Mouse (Mus musculus): ENCODE data around the gene Has1. TPM values are rescaled to one million over a fixed set of nuclear protein-coding genes. Genes with fewer than 3 reads are reported as not detected.

Has1 gene
- polyA plus RNA-seq (2012; rRNA removed), result 0.16 and 0.29 TPM in 2 replicates

- H3K4me3 ChIP-seq (ENCODE audit: low read depth, low read length), result no peak within 1 kb of the TSS
- H3K4me1 ChIP-seq (ENCODE audit: control insufficient read depth, insufficient read depth, insufficient read length, low read length), result no peaks in the 10 kb centered on the region
- no peak within 1 kb of the TSS for H3K27ac ChIP-seq (ENCODE audit: insufficient read depth, low read depth, low read length)
- H3K36me3 ChIP-seq (ENCODE audit: control insufficient read depth, insufficient read depth, low read length), result no peaks in the 10 kb centered on the region
- H3K27me3 ChIP-seq (ENCODE audit: control insufficient read depth, insufficient read depth, low read length), result no peaks in the 10 kb centered on the region
- TF ChIP-seq CTCF (IDR thresholded peaks at IDR 0.05; ENCODE audit: extremely low read depth, insufficient read length, insufficient replicate concordance, low read depth, low read length), result no peak
- TF ChIP-seq POLR2A (IDR thresholded peaks at IDR 0.05; ENCODE audit: low read depth, low read length), result no peak
- WGBS, result 41% methylated on average over 8 of the region's 8 CpGs
Measured at GRCm38 (mm10) chr17:17855064-17855838, at the start of gene Has1. Has1 (minus strand) TSS chr17:17855205.

- Histone ChIP-seq H3K27ac (ENCODE audit: insufficient read depth, low read depth, low read length) (no peak overlapping the region), H3K36me3 (ENCODE audit: control insufficient read depth, insufficient read depth, low read length) (no peaks in the 10 kb centered on the region), H3K4me3 (ENCODE audit: low read depth, low read length) (no peak overlapping the region), H3K4me1 (ENCODE audit: control insufficient read depth, insufficient read depth, insufficient read length, low read length) (no peaks in the 10 kb centered on the region), H3K27me3 (ENCODE audit: control insufficient read depth, insufficient read depth, low read length) (no peaks in the 10 kb centered on the region)
- TF ChIP-seq POLR2A (IDR thresholded peaks at IDR 0.05; ENCODE audit: low read depth, low read length) (no peak), CTCF (IDR thresholded peaks at IDR 0.05; ENCODE audit: extremely low read depth, insufficient read length, insufficient replicate concordance, low read depth, low read length) (no peak)
- 71% methylated on average over 1 of the region's 1 CpGs for WGBS
Measured at GRCm38 (mm10) chr17:17900768-17901167, 45.8 kb upstream of the Has1 start.

- Histone ChIP-seq H3K4me3 (ENCODE audit: low read depth, low read length) (no peak overlapping the region), H3K36me3 (ENCODE audit: control insufficient read depth, insufficient read depth, low read length) (no peaks in the 10 kb centered on the region), H3K4me1 (ENCODE audit: control insufficient read depth, insufficient read depth, insufficient read length, low read length) (no peaks in the 10 kb centered on the region), H3K27me3 (ENCODE audit: control insufficient read depth, insufficient read depth, low read length) (no peaks in the 10 kb centered on the region), H3K27ac (ENCODE audit: insufficient read depth, low read depth, low read length) (no peak overlapping the region)
- WGBS, result 71% methylated on average over 2 of the region's 2 CpGs
- no peak for TF ChIP-seq POLR2A (IDR thresholded peaks at IDR 0.05; ENCODE audit: low read depth, low read length)
- no peak for TF ChIP-seq CTCF (IDR thresholded peaks at IDR 0.05; ENCODE audit: extremely low read depth, insufficient read length, insufficient replicate concordance, low read depth, low read length)
Measured at GRCm38 (mm10) chr17:17899268-17899667, 44.3 kb upstream of the Has1 start.

- no peaks in the 10 kb centered on the region for H3K27me3 ChIP-seq (ENCODE audit: control insufficient read depth, insufficient read depth, low read length)
- H3K27ac ChIP-seq (ENCODE audit: insufficient read depth, low read depth, low read length), result no peak overlapping the region
- 3% methylated on average over 4 of the region's 4 CpGs for WGBS
- no peaks in the 10 kb centered on the region for H3K36me3 ChIP-seq (ENCODE audit: control insufficient read depth, insufficient read depth, low read length)
- no peak overlapping the region for H3K4me3 ChIP-seq (ENCODE audit: low read depth, low read length)
- H3K4me1 ChIP-seq (ENCODE audit: control insufficient read depth, insufficient read depth, insufficient read length, low read length), result no peaks in the 10 kb centered on the region
- TF ChIP-seq CTCF (IDR thresholded peaks at IDR 0.05; ENCODE audit: extremely low read depth, insufficient read length, insufficient replicate concordance, low read depth, low read length) (no peak), POLR2A (IDR thresholded peaks at IDR 0.05; ENCODE audit: low read depth, low read length) (no peak)
Measured at GRCm38 (mm10) chr17:17896039-17896438, 41.0 kb upstream of the Has1 start.

GRCm38 (mm10) chr17:17889732-17890425 lies 34.9 kb upstream of the Has1 start:
- H3K4me1 ChIP-seq (ENCODE audit: control insufficient read depth, insufficient read depth, insufficient read length, low read length), result no peaks in the 10 kb centered on the region
- WGBS, result 77% methylated on average over 2 of the region's 2 CpGs
- no peaks in the 10 kb centered on the region for H3K36me3 ChIP-seq (ENCODE audit: control insufficient read depth, insufficient read depth, low read length)
- TF ChIP-seq CTCF (IDR thresholded peaks at IDR 0.05; ENCODE audit: extremely low read depth, insufficient read length, insufficient replicate concordance, low read depth, low read length) (no peak), POLR2A (IDR thresholded peaks at IDR 0.05; ENCODE audit: low read depth, low read length) (no peak)
- no peak overlapping the region for H3K4me3 ChIP-seq (ENCODE audit: low read depth, low read length)
- no peak overlapping the region for H3K27ac ChIP-seq (ENCODE audit: insufficient read depth, low read depth, low read length)
- H3K27me3 ChIP-seq (ENCODE audit: control insufficient read depth, insufficient read depth, low read length), result no peaks in the 10 kb centered on the region

GRCm38 (mm10) chr17:17887774-17888248 lies 32.8 kb upstream of the Has1 start, which contains the start of the genes Fpr2 and Fpr3:
Fpr2 (plus strand) TSS chr17:17887824.
Fpr3 (plus strand) TSS chr17:17887852.
- H3K27me3 ChIP-seq (ENCODE audit: control insufficient read depth, insufficient read depth, low read length), result no peaks in the 10 kb centered on the region

GRCm38 (mm10) chr17:17883840-17884239 lies 28.8 kb upstream of the Has1 start, which contains the start of gene Fpr1:
Fpr1 (minus strand) TSS chr17:17883940.
- 46% methylated on average over 1 of the region's 1 CpGs for WGBS
- TF ChIP-seq CTCF (IDR thresholded peaks at IDR 0.05; ENCODE audit: extremely low read depth, insufficient read length, insufficient replicate concordance, low read depth, low read length), result no peak
- no peak for TF ChIP-seq POLR2A (IDR thresholded peaks at IDR 0.05; ENCODE audit: low read depth, low read length)
- Histone ChIP-seq H3K27ac (ENCODE audit: insufficient read depth, low read depth, low read length) (no peak within 1 kb of the TSS), H3K36me3 (ENCODE audit: control insufficient read depth, insufficient read depth, low read length) (no peaks in the 10 kb centered on the region), H3K27me3 (ENCODE audit: control insufficient read depth, insufficient read depth, low read length) (no peaks in the 10 kb centered on the region), H3K4me3 (ENCODE audit: low read depth, low read length) (no peak within 1 kb of the TSS), H3K4me1 (ENCODE audit: control insufficient read depth, insufficient read depth, insufficient read length, low read length) (no peaks in the 10 kb centered on the region)

More at GRCm38 (mm10) chr17:17887774-17888248, 32.8 kb upstream of the Has1 start, which contains the start of the genes Fpr2 and Fpr3:
- H3K27ac ChIP-seq (ENCODE audit: insufficient read depth, low read depth, low read length), result no peak within 1 kb of the TSS
- H3K4me3 ChIP-seq (ENCODE audit: low read depth, low read length), result no peak within 1 kb of the TSS
- H3K36me3 ChIP-seq (ENCODE audit: control insufficient read depth, insufficient read depth, low read length), result no peaks in the 10 kb centered on the region
- 37% methylated on average over 1 of the region's 1 CpGs for WGBS
- no peaks in the 10 kb centered on the region for H3K4me1 ChIP-seq (ENCODE audit: control insufficient read depth, insufficient read depth, insufficient read length, low read length)
- TF ChIP-seq CTCF (IDR thresholded peaks at IDR 0.05; ENCODE audit: extremely low read depth, insufficient read length, insufficient replicate concordance, low read depth, low read length) (no peak), POLR2A (IDR thresholded peaks at IDR 0.05; ENCODE audit: low read depth, low read length) (no peak)

All from small intestine, adult 2 months (tissue).